Mouse (Mus musculus) neutrophil, adult 5-6 weeks (primary cell): Measurements from ENCODE around the gene Pitx1. TPM values are rescaled to one million over a fixed set of nuclear protein-coding genes. Genes with fewer than 3 reads are reported as not detected.

Source experiments
- ATAC-seq: fragments of 151-379, 151-347 bp; 2 replicates; pipeline ENCODE4 v1.8.0; 2017; ENCODE audit warnings: mild to moderate bottlenecking, moderate TSS enrichment; ENCODE audit not compliant: insufficient number of reproducible peaks, poor library complexity, low FRiP score, severe bottlenecking; ENCODE audit errors: extremely low read depth
- total RNA-seq: library from RNA; stranded (forward); fragments of 200-1000 nt; gene quantifications from 2 replicates; pipeline ENCODE4 v1.2.3, GENCODE M21; 2017

Gene Pitx1
- total RNA-seq, 1 experiment from 2014 or later, result not detected

- ATAC-seq, result no peak
These were observed 3.4 kb downstream of the Pitx1 start for GRCm38 (mm10) chr13:55832602-55833001.

GRCm38 (mm10) chr13:55831722-55832160 is 4.3 kb downstream of the Pitx1 start:
- ATAC-seq, result no peak

GRCm38 (mm10) chr13:55830833-55831721 is 4.9 kb downstream of the Pitx1 start:
- ATAC-seq, result no peak

- ATAC-seq, result no peak
These were observed 5.7 kb downstream of the Pitx1 start for GRCm38 (mm10) chr13:55830081-55830832.

GRCm38 (mm10) chr13:55829018-55829655 is 6.9 kb downstream of the Pitx1 start:
- ATAC-seq, result no peak

- ATAC-seq, result no peak
These were observed 7.6 kb downstream of the Pitx1 start for GRCm38 (mm10) chr13:55828141-55829017.

GRCm38 (mm10) chr13:55827679-55828140 is 8.3 kb downstream of the Pitx1 start:
- ATAC-seq, result no peak

- no peak for ATAC-seq
These were observed 9.0 kb downstream of the Pitx1 start for GRCm38 (mm10) chr13:55826796-55827678.

GRCm38 (mm10) chr13:55826008-55826671 is 9.9 kb downstream of the Pitx1 start:
- no peak for ATAC-seq

GRCm38 (mm10) chr13:55825245-55825681 is 10.7 kb downstream of the Pitx1 start:
- ATAC-seq, result no peak

- ATAC-seq, result no peak
These were observed 11.6 kb downstream of the Pitx1 start for GRCm38 (mm10) chr13:55824151-55824945.

GRCm38 (mm10) chr13:55822499-55822898 is 13.5 kb downstream of the Pitx1 start:
- no peak for ATAC-seq

- ATAC-seq, result no peak
These were observed 21.2 kb downstream of the Pitx1 start for GRCm38 (mm10) chr13:55814834-55815233.

- no peak for ATAC-seq
These were observed 22.4 kb downstream of the Pitx1 start for GRCm38 (mm10) chr13:55813490-55814016.

- no peak for ATAC-seq
These were observed 25.0 kb downstream of the Pitx1 start for GRCm38 (mm10) chr13:55810947-55811346.

- ATAC-seq, result no peak
These were observed 26.3 kb downstream of the Pitx1 start for GRCm38 (mm10) chr13:55809707-55810106.
